Mouse (Mus musculus): ENCODE data around the gene Rpl19. TPM values are rescaled to one million over a fixed set of nuclear protein-coding genes. Genes with fewer than 3 reads are reported as not detected.

The Rpl19 gene
- polyA plus RNA-seq, 1 experiment from 2014 or later: 820 TPM

GRCm38 (mm10) chr11:98046466-98046865 is 20.0 kb downstream of the Rpl19 start:
- ATAC-seq (ENCODE audit: low read depth): no peak
- no peak for DNase-seq

GRCm38 (mm10) chr11:98047745-98048144 is 21.2 kb downstream of the Rpl19 start:
- Histone ChIP-seq H3K9me3 (replicated peaks) (no peaks in the 10 kb centered on the region), H3K36me3 (no peaks in the 10 kb centered on the region), H3K4me3 (replicated peaks) (no peak overlapping the region), H3K4me1 (replicated peaks) (peaks cover 11% of the 10 kb centered on the region), H3K9ac (no peak overlapping the region), H3K27me3 (peaks cover 54% of the 10 kb centered on the region), H3K27ac (no peak overlapping the region), H3K4me2 (no peak overlapping the region)
- no peak for ATAC-seq (ENCODE audit: low read depth)
- DNase-seq: no peak
- 61% methylated on average over 4 of the region's 4 CpGs for WGBS (ENCODE audit: insufficient replicate concordance)

More at GRCm38 (mm10) chr11:98046466-98046865, 20.0 kb downstream of the Rpl19 start:
- H3K9me3 ChIP-seq (replicated peaks): no peaks in the 10 kb centered on the region
- no peaks in the 10 kb centered on the region for H3K36me3 ChIP-seq
- no peak overlapping the region for H3K4me2 ChIP-seq
- no peaks in the 10 kb centered on the region for H3K4me1 ChIP-seq (replicated peaks)
- no peak overlapping the region for H3K27ac ChIP-seq
- no peak overlapping the region for H3K4me3 ChIP-seq (replicated peaks)
- no peak overlapping the region for H3K9ac ChIP-seq
- WGBS (ENCODE audit: insufficient replicate concordance): 41% methylated on average over 1 of the region's 1 CpGs
- peaks cover 41% of the 10 kb centered on the region for H3K27me3 ChIP-seq

GRCm38 (mm10) chr11:98049672-98050519 is 23.4 kb downstream of the Rpl19 start:
- no peak for ATAC-seq (ENCODE audit: low read depth)
- Histone ChIP-seq H3K4me1 (replicated peaks) (peaks cover 18% of the 10 kb centered on the region), H3K27ac (no peak overlapping the region), H3K9ac (no peak overlapping the region), H3K4me2 (no peak overlapping the region), H3K27me3 (peaks cover 75% of the 10 kb centered on the region), H3K4me3 (replicated peaks) (no peak overlapping the region), H3K36me3 (no peaks in the 10 kb centered on the region), H3K9me3 (replicated peaks) (no peaks in the 10 kb centered on the region)
- 39% methylated on average over 14 of the region's 14 CpGs for WGBS (ENCODE audit: insufficient replicate concordance)
- no peak for DNase-seq

GRCm38 (mm10) chr11:98050520-98050815 is 24.0 kb downstream of the Rpl19 start:
- Histone ChIP-seq H3K36me3 (no peaks in the 10 kb centered on the region), H3K9ac (no peak overlapping the region), H3K27ac (no peak overlapping the region), H3K4me1 (replicated peaks) (peaks cover 18% of the 10 kb centered on the region), H3K27me3 (peaks cover 81% of the 10 kb centered on the region), H3K4me2 (no peak overlapping the region), H3K4me3 (replicated peaks) (no peak overlapping the region), H3K9me3 (replicated peaks) (no peaks in the 10 kb centered on the region)
- DNase-seq: no peak
- WGBS (ENCODE audit: insufficient replicate concordance): 34% methylated on average over 2 of the region's 2 CpGs
- ATAC-seq (ENCODE audit: low read depth): no peak

GRCm38 (mm10) chr11:98050940-98051339 is 24.4 kb downstream of the Rpl19 start:
- 33% methylated on average over 1 of the region's 2 CpGs for whole genome bisulfite sequencing (ENCODE audit: insufficient replicate concordance)
- Histone ChIP-seq H3K4me2 (no peak overlapping the region), H3K27me3 (peaks cover 86% of the 10 kb centered on the region), H3K9me3 (replicated peaks) (no peaks in the 10 kb centered on the region), H3K9ac (no peak overlapping the region), H3K4me3 (replicated peaks) (no peak overlapping the region), H3K4me1 (replicated peaks) (peaks cover 18% of the 10 kb centered on the region), H3K36me3 (no peaks in the 10 kb centered on the region), H3K27ac (no peak overlapping the region)
- ATAC-seq (ENCODE audit: low read depth) (no peak), DNase-seq (no peak)

GRCm38 (mm10) chr11:98051611-98052128 is 25.2 kb downstream of the Rpl19 start:
- 4% methylated on average over 12 of the region's 12 CpGs for WGBS (ENCODE audit: insufficient replicate concordance)
- H3K9me3 ChIP-seq (replicated peaks): no peaks in the 10 kb centered on the region
- H3K9ac ChIP-seq: no peak overlapping the region
- peak overlapping the region; percentile 50 for H3K4me2 ChIP-seq
- H3K4me1 ChIP-seq (replicated peaks): peaks cover 18% of the 10 kb centered on the region
- peaks cover 90% of the 10 kb centered on the region for H3K27me3 ChIP-seq
- ATAC-seq (ENCODE audit: low read depth) (no peak), DNase-seq (no peak)
- peak overlapping the region; percentile 38; the same call in 1 of the 2 replicates for H3K4me3 ChIP-seq (replicated peaks)
- no peak overlapping the region for H3K27ac ChIP-seq
- H3K36me3 ChIP-seq: no peaks in the 10 kb centered on the region

- DNase-seq: no peak
- H3K9ac ChIP-seq: no peak overlapping the region
Measured at GRCm38 (mm10) chr11:98052129-98052988, 25.8 kb downstream of the Rpl19 start.

GRCm38 (mm10) chr11:98052989-98053834 is 26.7 kb downstream of the Rpl19 start, which contains the start of gene Stac2:
Gene Stac2, minus strand, starts transcription at chr11:98053462.
- DNase-seq: no peak
- H3K4me2 ChIP-seq: peak within 1 kb of the TSS; percentile 50
- peak; percentile 59 for ATAC-seq (ENCODE audit: low read depth)
- H3K9ac ChIP-seq: no peak within 1 kb of the TSS
- H3K9me3 ChIP-seq (replicated peaks): no peaks in the 10 kb centered on the region
- WGBS (ENCODE audit: insufficient replicate concordance): 4% methylated on average over 36 of the region's 48 CpGs
- H3K4me3 ChIP-seq (replicated peaks): peak within 1 kb of the TSS; percentile 38
- peaks cover 18% of the 10 kb centered on the region for H3K4me1 ChIP-seq (replicated peaks)
- no peak within 1 kb of the TSS for H3K27ac ChIP-seq
- peaks cover 89% of the 10 kb centered on the region for H3K27me3 ChIP-seq
- no peaks in the 10 kb centered on the region for H3K36me3 ChIP-seq

More at GRCm38 (mm10) chr11:98052129-98052988, 25.8 kb downstream of the Rpl19 start:
- WGBS (ENCODE audit: insufficient replicate concordance): 1% methylated on average over 83 of the region's 83 CpGs
- ATAC-seq (ENCODE audit: low read depth): no peak
- Histone ChIP-seq H3K36me3 (no peaks in the 10 kb centered on the region), H3K4me1 (replicated peaks) (peaks cover 18% of the 10 kb centered on the region), H3K27me3 (peaks cover 95% of the 10 kb centered on the region), H3K4me2 (peak overlapping the region; percentile 50), H3K9me3 (replicated peaks) (no peaks in the 10 kb centered on the region), H3K27ac (no peak overlapping the region), H3K4me3 (replicated peaks) (peak overlapping the region; percentile 38)

GRCm38 (mm10) chr11:98057466-98057865 is 31.0 kb downstream of the Rpl19 start:
- H3K36me3 ChIP-seq: no peaks in the 10 kb centered on the region
- DNase-seq (no peak), ATAC-seq (ENCODE audit: low read depth) (no peak)
- H3K4me3 ChIP-seq (replicated peaks): no peak overlapping the region
- 27% methylated on average over 9 of the region's 9 CpGs for WGBS (ENCODE audit: insufficient replicate concordance)
- no peak overlapping the region for H3K9ac ChIP-seq
- no peak overlapping the region for H3K4me2 ChIP-seq
- no peaks in the 10 kb centered on the region for H3K9me3 ChIP-seq (replicated peaks)
- H3K27me3 ChIP-seq: peaks cover 55% of the 10 kb centered on the region
- no peak overlapping the region for H3K27ac ChIP-seq
- H3K4me1 ChIP-seq (replicated peaks): peaks cover 9% of the 10 kb centered on the region

- no peaks in the 10 kb centered on the region for H3K36me3 ChIP-seq
- H3K4me3 ChIP-seq (replicated peaks): no peak overlapping the region
- DNase-seq (no peak), ATAC-seq (ENCODE audit: low read depth) (no peak)
- peaks cover 50% of the 10 kb centered on the region for H3K27me3 ChIP-seq
- H3K4me2 ChIP-seq: no peak overlapping the region
- H3K4me1 ChIP-seq (replicated peaks): peaks cover 4% of the 10 kb centered on the region
- H3K27ac ChIP-seq: no peak overlapping the region
- WGBS (ENCODE audit: insufficient replicate concordance): 57% methylated on average over 5 of the region's 5 CpGs
- no peak overlapping the region for H3K9ac ChIP-seq
- H3K9me3 ChIP-seq (replicated peaks): no peaks in the 10 kb centered on the region
Measured at GRCm38 (mm10) chr11:98057998-98058397, 31.5 kb downstream of the Rpl19 start.

Measured in liver, embryonic 13.5 days (tissue).